ENCODE assay signal across 7 mouse cellular contexts in the genomic region with DNA sequence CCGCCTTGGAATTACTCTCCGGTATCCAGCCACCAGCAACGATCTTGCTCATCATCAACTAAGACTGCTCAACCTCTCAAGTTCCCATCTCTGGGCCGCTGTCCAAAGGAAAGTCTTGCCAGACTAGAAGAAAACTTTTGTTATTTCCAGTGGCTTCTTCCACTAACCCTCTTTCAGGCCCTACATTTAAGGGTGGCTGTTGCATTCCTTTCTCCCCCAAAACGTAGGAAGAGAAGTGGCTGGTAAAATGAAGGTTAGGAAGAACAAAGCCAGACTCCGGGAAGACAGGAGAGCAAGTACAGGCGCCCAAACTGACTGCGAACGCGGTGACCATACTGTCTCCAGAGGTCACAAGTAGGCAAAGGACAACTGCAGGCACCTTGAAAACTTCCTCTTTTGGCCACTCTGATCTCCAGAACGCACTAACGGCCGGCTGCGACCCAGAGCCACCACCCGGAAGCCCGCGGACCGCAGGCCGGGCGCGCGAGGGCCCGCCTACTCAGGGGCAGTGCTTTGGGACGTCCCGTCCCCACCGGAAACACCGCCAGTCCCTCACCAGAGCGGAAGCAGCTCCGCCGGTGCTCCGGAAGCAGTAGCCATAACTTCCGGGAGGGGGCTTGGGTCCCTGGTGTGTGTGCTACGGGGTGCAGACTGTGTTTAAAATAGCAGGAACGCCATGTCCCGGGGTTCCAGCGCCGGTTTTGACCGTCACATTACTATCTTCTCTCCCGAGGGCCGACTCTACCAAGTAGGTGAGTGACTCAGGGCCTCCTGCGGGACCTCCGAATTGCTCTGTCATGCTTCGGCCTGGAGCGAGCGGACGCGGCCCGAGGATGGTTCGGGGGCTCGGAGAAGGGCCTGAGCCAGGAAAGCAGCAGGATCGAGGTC. TPM values are rescaled to one million over a fixed set of nuclear protein-coding genes. Genes with fewer than 3 reads are reported as not detected.
DNase-seq lines count a peak whose midpoint lies in the region; ATAC-seq lines count a peak whose summit lies in the region.

No protein-coding gene starts in this region.

- peaks cover 14% of the 10 kb centered on the region for H3K4me1 ChIP-seq in intestine, embryonic 16.5 days (ENCODE audit: control insufficient read depth, insufficient read depth, low read length)
- peaks cover 10% of the 10 kb centered on the region for H3K4me1 ChIP-seq in midbrain, embryonic 11.5 days (ENCODE audit: control insufficient read depth, insufficient read depth, low read length)

- H3K9me3 ChIP-seq in intestine, embryonic 16.5 days (ENCODE audit: control insufficient read depth, low read length): no peaks in the 10 kb centered on the region
- H3K9me3 ChIP-seq in midbrain, embryonic 11.5 days (ENCODE audit: control insufficient read depth, low read length): no peaks in the 10 kb centered on the region

- intact Hi-C loops in left cerebral cortex, postnatal 36 days (cut with DNase I): loop anchor here (1.0 kb wide), 1 partner anchor 94 kb away; a partner anchor contains a TSS

- peak overlapping the region; percentile 100 for H3K4me3 ChIP-seq in intestine, embryonic 16.5 days (ENCODE audit: low read length)
- peak overlapping the region; percentile 83 for H3K4me3 ChIP-seq in midbrain, embryonic 11.5 days (ENCODE audit: low read depth, low read length)

- peak overlapping the region; percentile 98 for H3K9ac ChIP-seq in intestine, embryonic 16.5 days (ENCODE audit: low read depth, low read length)
- peak overlapping the region; percentile 73 for H3K9ac ChIP-seq in midbrain, embryonic 11.5 days (ENCODE audit: low read length)

- 0 out of 2 replicates have a peak, but pooled peaks cover 3% of the 10 kb centered on the region for H3K36me3 ChIP-seq in intestine, embryonic 16.5 days (ENCODE audit: control insufficient read depth, insufficient read depth, low read length)
- H3K36me3 ChIP-seq in midbrain, embryonic 11.5 days (ENCODE audit: control insufficient read depth, insufficient read depth, low read length): no peaks in the 10 kb centered on the region

- WGBS in intestine, embryonic 16.5 days: under 1% methylated on average over 51 of the region's 51 CpGs
- WGBS in midbrain, embryonic 11.5 days: under 1% methylated on average over 51 of the region's 51 CpGs

- ATAC-seq in intestine, embryonic 16.5 days: peak; percentile 100
- ATAC-seq in midbrain, embryonic 11.5 days (ENCODE audit: low FRiP score): peak; percentile 99

- DNase-seq in adrenal gland, adult 2 months: peak; percentile 95
- DNase-seq in embryo, embryonic 11.5 days (ENCODE audit: low read depth, low spot score): peak; percentile 83
- DNase-seq in gastrocnemius, postnatal 4 days (ENCODE audit: low spot score in 2 of 2): peak; percentile 80 to 92
- DNase-seq in left cerebral cortex, postnatal 36 days (ENCODE audit: low spot score in 2 of 2): peak; percentile 86 to 92
- DNase-seq in midbrain, embryonic 11.5 days (ENCODE audit: low spot score, missing footprints): peak; percentile 99
- peak; percentile 93 for DNase-seq in skeletal muscle tissue, adult 2 months (ENCODE audit: low read depth, low spot score)

- peak overlapping the region; percentile 66 for H3K4me2 ChIP-seq in intestine, embryonic 16.5 days (ENCODE audit: low read depth, low read length)
- peak overlapping the region; percentile 96 for H3K4me2 ChIP-seq in midbrain, embryonic 11.5 days

- peak overlapping the region; percentile 85 for H3K27ac ChIP-seq in intestine, embryonic 16.5 days (ENCODE audit: low read length)
- peak overlapping the region; percentile 69 for H3K27ac ChIP-seq in midbrain, embryonic 11.5 days (ENCODE audit: low read depth, low read length)

- H3K27me3 ChIP-seq in intestine, embryonic 16.5 days (replicated peaks; ENCODE audit: control insufficient read depth, insufficient read depth, low read length): no peaks in the 10 kb centered on the region
- no peaks in the 10 kb centered on the region for H3K27me3 ChIP-seq in midbrain, embryonic 11.5 days (ENCODE audit: control insufficient read depth, insufficient read depth, low read length)

RNA-seq across cellular contexts. Expression of a gene that starts 14.5 kb away (rescaled TPM):
- 100 to 1,000 TPM; 208 to 242 TPM for total RNA-seq in adrenal gland, adult 2 months (2021)
- 12.5 and 14.8 TPM in 2 replicates for polyA plus RNA-seq in adrenal gland, adult 2 months (2012; rRNA removed)
- 100 to 1,000 TPM; 240 to 247 TPM for total RNA-seq in gastrocnemius, postnatal 4 days (2021)
- polyA plus RNA-seq in intestine, embryonic 16.5 days (2015; fragmentation: Nextera tagmentation; extraction: Ambion mirVana): 375 and 407 TPM in 2 replicates
- total RNA-seq in left cerebral cortex, postnatal 36 days (2021): 100 to 1,000 TPM; 129 to 136 TPM
- polyA plus RNA-seq in midbrain, embryonic 11.5 days (2014; fragmentation: Nextera tagmentation; extraction: Ambion mirVana): 506 and 513 TPM in 2 replicates

Comparison
In these comparisons a context has a peak if more than half of its experiments do, and no peak if none do; other contexts are left out.
1. Peak in every context shown above with its lines: DNase-seq, ATAC-seq, H3K4me3 ChIP-seq and H3K27ac ChIP-seq.